Mouse (Mus musculus) bone marrow macrophage, adult 2 months (primary cell): Measurements from ENCODE around the gene Pla2g2c. TPM values are rescaled to one million over a fixed set of nuclear protein-coding genes. Genes with fewer than 3 reads are reported as not detected.

ENCODE experiments used
- H3K27ac ChIP-seq: 2 replicates; pipeline ENCODE4 v1.5.1; 2012; ENCODE audit warnings: low read depth, low read length; ENCODE audit not compliant: insufficient read depth
- H3K4me1 ChIP-seq: 2 replicates; pipeline ENCODE4 v1.6.1; 2012; ENCODE audit warnings: low read length; ENCODE audit not compliant: control insufficient read depth, insufficient read depth
- H3K4me3 ChIP-seq: 2 replicates; pipeline ENCODE4 v1.5.1; 2012; ENCODE audit warnings: mild to moderate bottlenecking, low read length, moderate library complexity; ENCODE audit not compliant: insufficient read depth
- CTCF ChIP-seq: IDR thresholded peaks from 2 replicates; pipeline ENCODE4 v1.5.1; 2012; ENCODE audit warnings: low read depth, mild to moderate bottlenecking, low read length, moderate library complexity
- POLR2A ChIP-seq: IDR thresholded peaks from 2 replicates; pipeline ENCODE4 v1.6.1; 2012; ENCODE audit warnings: mild to moderate bottlenecking, low read depth, low read length, borderline replicate concordance
- polyA plus RNA-seq: library from polyadenylated mRNA; stranded (reverse); fragments of >200 nt; gene quantifications from 2 replicates; pipeline ENCODE4 v1.2.4, GENCODE M21; 2012; ENCODE audit not compliant: missing spikeins, insufficient read depth, insufficient read length

Pla2g2c gene
- polyA plus RNA-seq, 1 experiment = not detected

DNA sequence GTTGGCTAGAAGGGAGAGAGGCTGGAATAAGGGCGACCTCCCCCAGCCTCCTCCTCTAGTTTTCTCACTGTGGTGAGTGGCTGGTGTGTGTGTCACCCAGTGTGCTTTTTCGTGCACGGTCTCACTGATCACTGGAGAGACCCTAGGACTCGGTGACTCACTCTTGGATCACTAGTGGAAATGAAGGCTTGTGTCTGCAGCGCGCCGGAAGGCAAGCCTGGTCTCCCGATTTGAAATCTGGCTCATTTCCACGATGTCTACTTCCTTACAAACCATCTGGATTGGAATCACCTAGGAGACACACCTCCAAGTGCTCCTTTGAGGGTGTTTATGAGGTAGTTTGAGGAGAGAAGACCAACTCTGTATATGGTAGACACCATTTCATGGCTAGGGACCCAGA is 22.3 kb downstream of the Pla2g2c start:
- H3K27ac ChIP-seq = no peak overlapping the region
- H3K4me3 ChIP-seq = no peak overlapping the region
- TF ChIP-seq CTCF (no peak), POLR2A (no peak)
- no peaks in the 10 kb centered on the region for H3K4me1 ChIP-seq

DNA sequence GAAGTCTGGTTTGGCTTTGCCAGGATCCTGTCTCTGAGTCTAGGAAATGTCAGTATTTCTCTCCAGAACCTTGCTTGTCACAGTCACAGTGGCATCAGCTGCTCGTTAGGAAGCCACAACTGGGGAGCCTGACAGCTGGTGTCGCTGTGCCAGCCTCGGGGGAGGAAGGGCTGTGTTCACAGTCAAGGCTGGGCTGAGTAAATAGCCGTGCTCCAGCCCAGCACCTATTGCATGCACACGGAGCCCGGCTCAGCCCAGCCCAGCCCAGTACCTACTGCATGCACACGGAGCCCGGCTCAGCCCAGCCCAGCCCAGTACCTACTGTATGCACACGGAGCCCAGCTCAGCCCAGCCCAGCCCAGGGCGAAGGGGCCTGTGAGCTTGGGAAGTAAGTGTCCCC is 23.3 kb downstream of the Pla2g2c start:
- H3K4me3 ChIP-seq = no peak overlapping the region
- no peak overlapping the region for H3K27ac ChIP-seq
- H3K4me1 ChIP-seq = no peaks in the 10 kb centered on the region
- TF ChIP-seq POLR2A (no peak), CTCF (no peak)

GRCm38 (mm10) chr4:138748369-138749072 is 23.9 kb downstream of the Pla2g2c start:
- Histone ChIP-seq H3K4me1 (no peaks in the 10 kb centered on the region), H3K27ac (no peak overlapping the region), H3K4me3 (no peak overlapping the region)
- TF ChIP-seq CTCF (peak; percentile 55; the same call in 1 of the 2 replicates), POLR2A (no peak)

DNA sequence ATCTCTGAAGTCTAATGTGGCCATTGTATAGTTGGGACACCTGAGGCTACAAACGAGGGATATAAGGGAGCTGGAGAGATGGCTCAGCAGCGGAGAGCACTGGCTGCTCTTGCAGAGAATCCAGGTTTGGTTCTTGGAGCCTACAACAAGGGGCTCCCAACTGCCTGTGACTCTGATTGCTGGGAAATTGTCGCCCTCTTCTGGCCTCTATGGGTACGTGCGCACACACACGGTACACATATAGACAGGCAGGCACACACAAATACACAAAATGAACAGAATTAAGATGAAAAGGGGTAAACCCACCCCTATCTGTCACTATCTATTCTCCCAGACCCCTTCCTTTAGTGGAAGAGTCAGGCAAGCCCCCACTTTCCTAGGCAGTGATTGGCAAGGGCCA is 28.0 kb downstream of the Pla2g2c start:
- TF ChIP-seq CTCF (no peak), POLR2A (no peak)
- Histone ChIP-seq H3K4me1 (no peaks in the 10 kb centered on the region), H3K27ac (no peak overlapping the region), H3K4me3 (no peak overlapping the region)

GRCm38 (mm10) chr4:138753608-138754007 is 29.0 kb downstream of the Pla2g2c start:
- no peak for TF ChIP-seq CTCF
- TF ChIP-seq POLR2A = no peak
- no peaks in the 10 kb centered on the region for H3K4me1 ChIP-seq
- H3K4me3 ChIP-seq = no peak overlapping the region
- no peak overlapping the region for H3K27ac ChIP-seq

DNA sequence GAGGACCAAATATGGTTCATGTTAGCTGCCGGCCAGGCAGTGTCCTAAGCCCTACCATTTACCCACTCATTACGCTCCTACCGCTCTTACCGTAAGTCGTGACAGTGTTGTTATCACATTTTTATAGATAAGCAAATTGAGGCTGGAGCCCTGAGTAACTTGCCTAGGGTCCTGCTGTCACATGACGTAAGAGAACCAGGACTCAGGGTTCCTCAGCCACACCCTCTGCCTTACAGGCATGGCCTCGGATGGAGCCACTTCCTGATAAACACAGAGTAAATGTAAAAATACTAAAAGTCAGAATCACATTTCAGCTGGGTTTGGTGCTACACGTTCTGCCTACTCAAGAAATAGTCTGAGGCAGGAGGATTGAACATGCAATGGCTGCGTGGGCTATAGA is 29.8 kb downstream of the Pla2g2c start:
- no peak for TF ChIP-seq CTCF
- no peak for TF ChIP-seq POLR2A
- Histone ChIP-seq H3K4me3 (no peak overlapping the region), H3K27ac (no peak overlapping the region), H3K4me1 (no peaks in the 10 kb centered on the region)

DNA sequence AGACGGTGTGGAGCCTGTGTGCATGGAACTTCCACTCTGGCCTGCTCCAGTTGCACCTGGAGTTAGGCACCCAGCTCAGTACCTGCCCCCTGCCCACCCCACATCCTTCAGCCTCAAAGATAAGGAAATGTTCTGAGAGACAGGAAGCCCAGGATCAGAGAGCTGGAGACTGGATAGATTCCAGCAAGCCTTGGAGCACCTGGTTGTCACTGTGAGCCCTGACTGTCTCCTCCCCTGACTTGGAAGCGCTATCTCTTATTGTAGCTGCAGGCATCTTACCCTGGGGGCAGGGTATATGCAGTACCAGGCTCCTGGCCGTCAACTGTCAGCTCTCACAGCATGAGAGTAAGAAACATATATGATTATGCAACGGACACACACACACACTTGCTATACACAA is 30.8 kb downstream of the Pla2g2c start:
- H3K4me1 ChIP-seq = no peaks in the 10 kb centered on the region
- TF ChIP-seq CTCF (no peak), POLR2A (no peak)
- no peak overlapping the region for H3K4me3 ChIP-seq
- no peak overlapping the region for H3K27ac ChIP-seq

DNA sequence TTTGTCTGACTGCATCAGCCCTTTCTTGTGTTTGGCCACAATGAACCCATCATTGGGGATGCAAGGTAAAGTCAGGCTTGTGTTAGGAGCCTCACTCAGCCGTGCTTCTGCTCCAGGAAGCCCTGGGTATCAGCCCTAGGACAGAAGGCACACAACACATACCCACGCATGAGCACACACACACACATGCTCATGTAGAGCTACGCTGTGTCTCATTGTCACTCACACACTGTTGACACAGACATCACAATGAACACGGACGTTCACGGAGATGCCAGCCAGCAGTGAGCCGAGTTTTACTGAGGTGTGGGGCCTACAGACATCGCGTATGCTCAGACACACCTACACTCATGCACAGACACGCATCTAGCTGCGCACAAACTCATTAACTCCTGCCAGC is 31.4 kb downstream of the Pla2g2c start:
- no peak overlapping the region for H3K27ac ChIP-seq
- TF ChIP-seq CTCF = no peak
- no peak for TF ChIP-seq POLR2A
- H3K4me3 ChIP-seq = no peak overlapping the region
- no peaks in the 10 kb centered on the region for H3K4me1 ChIP-seq

GRCm38 (mm10) chr4:138757416-138757815 is 32.8 kb downstream of the Pla2g2c start, which contains the start of gene Pla2g2f:
Gene Pla2g2f (minus strand): TSS chr4:138757626.
- Histone ChIP-seq H3K27ac (no peak within 1 kb of the TSS), H3K4me1 (no peaks in the 10 kb centered on the region), H3K4me3 (no peak within 1 kb of the TSS)
- TF ChIP-seq CTCF (no peak), POLR2A (no peak)

DNA sequence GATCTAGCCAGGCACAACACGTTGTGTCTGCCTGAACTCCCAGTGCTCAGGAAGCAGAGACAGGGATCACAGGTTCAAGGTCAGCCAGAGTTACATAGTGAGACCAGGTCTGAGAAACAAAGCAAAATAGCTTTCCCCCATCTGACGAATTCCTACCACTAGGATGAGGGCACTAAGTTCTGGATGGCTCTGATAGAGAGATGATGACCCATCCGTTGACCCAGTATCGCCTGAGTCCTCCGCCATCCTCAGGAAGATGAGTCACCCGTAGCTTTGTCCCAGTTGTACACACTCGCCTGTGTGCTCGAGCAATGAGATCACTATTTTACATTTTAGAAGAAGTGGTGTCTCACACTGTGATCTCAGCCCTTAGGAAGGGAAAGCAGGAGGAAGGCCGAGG is 37.7 kb downstream of the Pla2g2c start:
- Histone ChIP-seq H3K27ac (no peak overlapping the region), H3K4me1 (no peaks in the 10 kb centered on the region), H3K4me3 (no peak overlapping the region)
- no peak for TF ChIP-seq POLR2A
- TF ChIP-seq CTCF = no peak
